Mouse (Mus musculus): ENCODE results near the gene Vgll4. TPM values are rescaled to one million over a fixed set of nuclear protein-coding genes. Genes with fewer than 3 reads are reported as not detected.
A peak's percentile ranks its signal among the peaks of the same experiment; 100 is the strongest.

Vgll4 gene
- total RNA-seq, 1 experiment = 25.5 TPM

GRCm38 (mm10) chr6:114959012-114959398 is 10.8 kb downstream of the Vgll4 start:
- H3K36me3 ChIP-seq (ENCODE audit: control insufficient read depth, insufficient read depth, low read length, poor library complexity, severe bottlenecking) = no peaks in the 10 kb centered on the region
- TF ChIP-seq ZC3H11A (IDR thresholded peaks at IDR 0.05; ENCODE audit: borderline replicate concordance, low read depth, low read length) (no peak), HCFC1 (IDR thresholded peaks at IDR 0.05; ENCODE audit: borderline replicate concordance, insufficient read depth, low read length) (no peak), CHD2 (IDR thresholded peaks at IDR 0.05; ENCODE audit: low read depth, low read length) (no peak), ZNF384 (IDR thresholded peaks at IDR 0.05; ENCODE audit: low read depth, low read length) (no peak), MAFK (IDR thresholded peaks at IDR 0.05; ENCODE audit: insufficient read depth, low read depth, low read length) (no peak)
- no peak overlapping the region for H3K9ac ChIP-seq (ENCODE audit: insufficient read depth, low read depth, low read length, poor library complexity, severe bottlenecking)
- no peaks in the 10 kb centered on the region for H3K9me3 ChIP-seq (ENCODE audit: control insufficient read depth, insufficient read depth, low read depth, low read length)
- H3K4me3 ChIP-seq (ENCODE audit: insufficient read depth in 1 of 2, low read depth in 1 of 2, low read length in 2 of 2, poor library complexity in 1 of 2, severe bottlenecking in 1 of 2) = no peak overlapping the region
- no peak for DNase-seq (ENCODE audit: low read depth, low spot score)
- in situ Hi-C loops (cut with MboI; ENCODE audit: low sequenced_read_pairs in 2 of 2, unreplicated experiment in 2 of 2) = no loop called here
- peaks cover 4 to 5% of the 10 kb centered on the region in 2 experiments; a peak in 3 of 4 replicates for H3K4me1 ChIP-seq (ENCODE audit: control insufficient read depth in 2 of 2, insufficient read depth in 2 of 2, low read length in 2 of 2, poor library complexity in 1 of 2)
- H3K27ac ChIP-seq (ENCODE audit: insufficient read depth, low read depth, low read length, poor library complexity, severe bottlenecking) = no peak overlapping the region

- DNase-seq (ENCODE audit: low read depth, low spot score) = no peak
- Histone ChIP-seq H3K9ac (ENCODE audit: insufficient read depth, low read depth, low read length, poor library complexity, severe bottlenecking) (no peak overlapping the region), H3K4me3 (ENCODE audit: insufficient read depth in 1 of 2, low read depth in 1 of 2, low read length in 2 of 2, poor library complexity in 1 of 2, severe bottlenecking in 1 of 2) (no peak overlapping the region), H3K36me3 (ENCODE audit: control insufficient read depth, insufficient read depth, low read length, poor library complexity, severe bottlenecking) (no peaks in the 10 kb centered on the region), H3K9me3 (ENCODE audit: control insufficient read depth, insufficient read depth, low read depth, low read length) (no peaks in the 10 kb centered on the region), H3K4me1 (ENCODE audit: control insufficient read depth in 2 of 2, insufficient read depth in 2 of 2, low read length in 2 of 2, poor library complexity in 1 of 2) (peaks cover 4 to 5% of the 10 kb centered on the region in 2 experiments; a peak in 3 of 4 replicates), H3K27ac (ENCODE audit: insufficient read depth, low read depth, low read length, poor library complexity, severe bottlenecking) (no peak overlapping the region)
- in situ Hi-C loops (cut with MboI; ENCODE audit: low sequenced_read_pairs in 2 of 2, unreplicated experiment in 2 of 2) = no loop called here
- no peak for TF ChIP-seq CHD2 (IDR thresholded peaks at IDR 0.05; ENCODE audit: low read depth, low read length)
- no peak for TF ChIP-seq ZC3H11A (IDR thresholded peaks at IDR 0.05; ENCODE audit: borderline replicate concordance, low read depth, low read length)
- TF ChIP-seq HCFC1 (IDR thresholded peaks at IDR 0.05; ENCODE audit: borderline replicate concordance, insufficient read depth, low read length) = no peak
- no peak for TF ChIP-seq ZNF384 (IDR thresholded peaks at IDR 0.05; ENCODE audit: low read depth, low read length)
- no peak for TF ChIP-seq MAFK (IDR thresholded peaks at IDR 0.05; ENCODE audit: insufficient read depth, low read depth, low read length)
Observed at GRCm38 (mm10) chr6:114958249-114959011, 11.4 kb downstream of the Vgll4 start.

- Histone ChIP-seq H3K27ac (ENCODE audit: insufficient read depth, low read depth, low read length, poor library complexity, severe bottlenecking) (no peak overlapping the region), H3K36me3 (ENCODE audit: control insufficient read depth, insufficient read depth, low read length, poor library complexity, severe bottlenecking) (no peaks in the 10 kb centered on the region), H3K9me3 (ENCODE audit: control insufficient read depth, insufficient read depth, low read depth, low read length) (no peaks in the 10 kb centered on the region), H3K9ac (ENCODE audit: insufficient read depth, low read depth, low read length, poor library complexity, severe bottlenecking) (no peak overlapping the region), H3K4me3 (ENCODE audit: insufficient read depth in 1 of 2, low read depth in 1 of 2, low read length in 2 of 2, poor library complexity in 1 of 2, severe bottlenecking in 1 of 2) (peak overlapping the region in 1 of 2 experiments; percentile 33; a peak in 1 of 4 replicates), H3K4me1 (ENCODE audit: control insufficient read depth in 2 of 2, insufficient read depth in 2 of 2, low read length in 2 of 2, poor library complexity in 1 of 2) (peaks cover 4 to 5% of the 10 kb centered on the region in 2 experiments; a peak in 3 of 4 replicates)
- DNase-seq (ENCODE audit: low read depth, low spot score) = no peak
- in situ Hi-C loops (cut with MboI; ENCODE audit: low sequenced_read_pairs in 2 of 2, unreplicated experiment in 2 of 2) = no loop called here
- no peak for TF ChIP-seq ZC3H11A (IDR thresholded peaks at IDR 0.05; ENCODE audit: borderline replicate concordance, low read depth, low read length)
- no peak for TF ChIP-seq ZNF384 (IDR thresholded peaks at IDR 0.05; ENCODE audit: low read depth, low read length)
- no peak for TF ChIP-seq CHD2 (IDR thresholded peaks at IDR 0.05; ENCODE audit: low read depth, low read length)
Observed at GRCm38 (mm10) chr6:114957756-114958155, 12.0 kb downstream of the Vgll4 start.

GRCm38 (mm10) chr6:114954496-114954895 is 15.3 kb downstream of the Vgll4 start:
- DNase-seq (ENCODE audit: low read depth, low spot score) = no peak
- no peak for TF ChIP-seq ZC3H11A (IDR thresholded peaks at IDR 0.05; ENCODE audit: borderline replicate concordance, low read depth, low read length)
- TF ChIP-seq MAFK (IDR thresholded peaks at IDR 0.05; ENCODE audit: insufficient read depth, low read depth, low read length) = no peak
- TF ChIP-seq CHD2 (IDR thresholded peaks at IDR 0.05; ENCODE audit: low read depth, low read length) = no peak
- TF ChIP-seq ZNF384 (IDR thresholded peaks at IDR 0.05; ENCODE audit: low read depth, low read length) = no peak
- in situ Hi-C loops (cut with MboI; ENCODE audit: low sequenced_read_pairs in 2 of 2, unreplicated experiment in 2 of 2) = no loop called here

More at GRCm38 (mm10) chr6:114954496-114954895, 15.3 kb downstream of the Vgll4 start:
- Histone ChIP-seq H3K27ac (ENCODE audit: insufficient read depth, low read depth, low read length, poor library complexity, severe bottlenecking) (no peak overlapping the region), H3K4me3 (ENCODE audit: insufficient read depth in 1 of 2, low read depth in 1 of 2, low read length in 2 of 2, poor library complexity in 1 of 2, severe bottlenecking in 1 of 2) (no peak overlapping the region), H3K4me1 (ENCODE audit: control insufficient read depth in 2 of 2, insufficient read depth in 2 of 2, low read length in 2 of 2, poor library complexity in 1 of 2) (peaks cover 5% of the 10 kb centered on the region in 2 experiments; a peak in 3 of 4 replicates), H3K36me3 (ENCODE audit: control insufficient read depth, insufficient read depth, low read length, poor library complexity, severe bottlenecking) (no peaks in the 10 kb centered on the region), H3K9ac (ENCODE audit: insufficient read depth, low read depth, low read length, poor library complexity, severe bottlenecking) (no peak overlapping the region), H3K9me3 (ENCODE audit: control insufficient read depth, insufficient read depth, low read depth, low read length) (no peaks in the 10 kb centered on the region)
